Mouse (Mus musculus): Measurements from ENCODE around the gene Ccr2. TPM values are rescaled to one million over a fixed set of nuclear protein-coding genes. Genes with fewer than 3 reads are reported as not detected.
"Not testable (repeated sequence)": the region's sequence is repeated elsewhere in the genome, so short reads cannot be mapped to it uniquely, and the experiment has no call there.

The Ccr2 gene
- polyA plus RNA-seq, 1 experiment from 2014 or later, result 0.82 TPM

DNA sequence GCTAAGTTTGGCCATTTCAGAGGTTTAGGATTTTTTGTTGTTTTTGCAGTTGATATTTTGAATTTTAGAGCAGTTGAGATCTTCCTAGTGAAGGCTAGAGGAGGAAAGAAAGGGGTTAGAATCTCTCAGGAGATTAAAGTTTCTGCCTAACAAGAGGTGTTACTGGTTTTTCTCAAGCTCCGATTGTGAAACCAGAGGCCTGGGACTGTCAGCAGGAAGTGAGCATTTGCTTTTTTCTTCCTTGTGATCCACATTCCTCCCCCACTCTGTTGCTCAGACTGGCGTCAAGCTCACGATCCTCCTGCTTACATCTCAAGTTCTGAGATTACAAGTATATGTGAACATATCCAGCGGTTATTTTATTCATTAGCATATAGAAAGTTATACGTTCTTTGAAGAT lies 24.6 kb downstream of the Ccr2 start:
- Histone ChIP-seq H3K4me1 (no peaks in the 10 kb centered on the region), H3K4me2 (replicated peaks) (no peak overlapping the region), H3K36me3 (no peaks in the 10 kb centered on the region), H3K27ac (no peak overlapping the region), H3K9ac (no peak overlapping the region), H3K27me3 (no peaks in the 10 kb centered on the region), H3K9me3 (no peaks in the 10 kb centered on the region), H3K4me3 (no peak overlapping the region)
- WGBS, result 44% methylated on average over 5 of the region's 5 CpGs
- no peak for ATAC-seq (ENCODE audit: insufficient number of reproducible peaks, insufficient read depth, low FRiP score, low TSS enrichment)

DNA sequence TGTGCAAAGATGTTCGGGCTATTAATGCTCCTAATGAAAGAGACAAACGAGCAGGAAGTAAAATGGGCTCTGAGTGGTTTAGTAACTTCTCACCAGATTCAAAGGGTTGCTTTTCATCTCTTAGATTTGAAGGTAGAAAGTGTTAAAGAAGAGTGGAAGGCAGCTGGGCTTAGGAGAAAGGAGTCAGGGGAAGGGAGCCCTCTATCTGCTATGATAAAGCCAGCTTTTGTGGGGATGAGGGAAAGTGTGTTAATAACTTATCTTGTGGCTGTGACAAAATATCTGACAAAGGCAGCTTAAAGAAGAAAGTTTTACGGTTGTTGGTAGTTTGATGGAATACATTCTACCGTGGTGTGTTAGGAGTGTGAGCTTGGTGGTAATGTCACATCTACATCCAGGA lies 25.7 kb downstream of the Ccr2 start:
- Histone ChIP-seq H3K9ac (no peak overlapping the region), H3K27me3 (no peaks in the 10 kb centered on the region), H3K4me1 (no peaks in the 10 kb centered on the region), H3K4me3 (no peak overlapping the region), H3K4me2 (replicated peaks) (no peak overlapping the region), H3K9me3 (no peaks in the 10 kb centered on the region), H3K36me3 (no peaks in the 10 kb centered on the region), H3K27ac (no peak overlapping the region)
- WGBS, result 69% methylated on average over 4 of the region's 4 CpGs
- ATAC-seq (ENCODE audit: insufficient number of reproducible peaks, insufficient read depth, low FRiP score, low TSS enrichment), result no peak

DNA sequence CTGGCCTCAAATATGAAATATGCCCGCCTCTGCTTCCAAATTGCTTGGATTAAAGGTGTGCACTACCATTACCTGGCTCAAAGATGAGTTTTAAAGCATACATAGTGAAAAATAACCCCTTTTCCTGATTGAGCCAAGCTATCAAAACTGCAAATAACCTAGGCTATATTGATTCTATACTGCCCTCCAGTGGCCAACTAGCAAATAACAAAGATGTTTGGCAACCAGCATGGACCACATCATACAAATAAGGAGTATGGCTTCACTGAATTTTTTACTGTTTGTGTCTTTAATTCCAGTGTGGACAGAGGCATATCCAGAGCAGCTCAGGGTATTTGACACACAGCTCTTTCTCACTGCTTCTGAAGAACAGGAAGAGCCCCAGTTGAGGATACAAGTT lies 26.6 kb downstream of the Ccr2 start:
- H3K27ac ChIP-seq, result no peak overlapping the region
- no peak for ATAC-seq (ENCODE audit: insufficient number of reproducible peaks, insufficient read depth, low FRiP score, low TSS enrichment)
- no peak overlapping the region for H3K4me3 ChIP-seq
- H3K9me3 ChIP-seq, result no peaks in the 10 kb centered on the region
- no peaks in the 10 kb centered on the region for H3K4me1 ChIP-seq
- WGBS, result 0% methylated on average over 1 of the region's 1 CpGs
- H3K36me3 ChIP-seq, result no peaks in the 10 kb centered on the region
- no peaks in the 10 kb centered on the region for H3K27me3 ChIP-seq
- H3K9ac ChIP-seq, result no peak overlapping the region
- H3K4me2 ChIP-seq (replicated peaks), result no peak overlapping the region

DNA sequence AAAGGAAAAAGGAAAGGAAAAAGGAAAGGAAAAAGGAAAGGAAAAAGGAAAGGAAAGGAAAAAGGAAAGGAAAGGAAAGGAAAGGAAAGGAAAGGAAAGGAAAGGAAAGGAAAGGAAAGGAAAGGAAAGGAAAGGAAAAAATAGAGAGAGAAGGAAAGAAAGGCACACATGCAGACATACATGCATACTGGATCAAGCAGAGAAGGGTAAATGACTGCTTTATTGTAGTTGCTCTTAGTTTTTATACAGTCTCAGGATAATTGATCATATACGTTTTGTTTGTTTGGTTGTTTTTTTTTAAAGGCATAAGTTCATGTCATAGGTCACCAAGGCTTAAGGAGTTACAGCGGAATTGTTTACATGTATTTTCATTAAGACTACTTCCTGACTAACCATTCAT lies 31.1 kb downstream of the Ccr2 start:
- H3K4me3 ChIP-seq; H3K4me1 ChIP-seq; H3K4me2 ChIP-seq (replicated peaks); H3K27ac ChIP-seq; H3K9me3 ChIP-seq; H3K36me3 ChIP-seq; H3K27me3 ChIP-seq; ATAC-seq (ENCODE audit: insufficient number of reproducible peaks, insufficient read depth, low FRiP score, low TSS enrichment); H3K9ac ChIP-seq: not testable (repeated sequence)
- WGBS, result 69% methylated on average over 2 of the region's 2 CpGs

DNA sequence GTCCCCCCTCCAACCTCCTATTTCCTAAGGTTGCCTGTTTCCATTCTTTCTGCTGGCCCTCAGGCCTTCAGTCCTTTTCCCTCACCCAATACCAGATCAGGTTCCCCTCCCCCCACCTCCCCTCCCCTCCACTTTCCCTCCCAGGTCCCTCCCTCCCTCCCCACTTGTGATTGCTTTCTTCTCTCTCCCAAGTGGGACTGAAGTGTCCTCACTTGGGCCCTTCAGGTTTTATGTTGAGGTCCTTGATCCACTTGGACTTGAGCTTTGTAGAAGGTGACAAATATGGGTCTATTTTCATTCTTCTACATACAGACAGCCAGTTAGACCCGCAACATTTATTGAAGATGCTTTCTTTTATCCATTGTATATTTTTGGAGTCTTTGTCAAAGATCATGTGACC lies 33.2 kb downstream of the Ccr2 start:
- not testable (repeated sequence) for H3K27me3 ChIP-seq; H3K9me3 ChIP-seq; H3K36me3 ChIP-seq; ATAC-seq (ENCODE audit: insufficient number of reproducible peaks, insufficient read depth, low FRiP score, low TSS enrichment); H3K27ac ChIP-seq; H3K9ac ChIP-seq; H3K4me2 ChIP-seq (replicated peaks); H3K4me1 ChIP-seq; H3K4me3 ChIP-seq
- 86% methylated on average over 1 of the region's 1 CpGs for WGBS

DNA sequence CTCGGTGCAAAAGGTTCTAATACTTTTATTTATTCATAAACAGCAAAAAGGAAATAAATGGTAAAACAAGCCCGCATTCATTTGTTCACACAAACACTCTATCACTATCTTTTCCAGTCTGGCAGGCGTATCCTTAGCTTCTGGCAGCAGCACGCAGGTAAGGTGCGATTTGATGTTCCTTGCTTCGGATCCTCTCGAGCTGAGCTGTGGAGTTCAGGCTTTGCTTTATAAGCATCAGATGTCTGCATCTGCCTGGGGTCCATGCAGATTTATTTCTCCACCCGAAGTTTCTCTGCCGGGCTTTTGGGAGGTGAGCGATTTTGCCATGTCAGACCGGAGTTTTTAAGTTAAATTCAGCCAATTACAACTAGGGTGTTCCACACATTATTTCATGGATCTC lies 35.9 kb downstream of the Ccr2 start:
- no peak for ATAC-seq (ENCODE audit: insufficient number of reproducible peaks, insufficient read depth, low FRiP score, low TSS enrichment)
- no peaks in the 10 kb centered on the region for H3K4me1 ChIP-seq
- no peaks in the 10 kb centered on the region for H3K36me3 ChIP-seq
- no peak overlapping the region for H3K4me3 ChIP-seq
- no peaks in the 10 kb centered on the region for H3K27me3 ChIP-seq
- no peak overlapping the region for H3K4me2 ChIP-seq (replicated peaks)
- H3K9me3 ChIP-seq, result no peaks in the 10 kb centered on the region
- no peak overlapping the region for H3K27ac ChIP-seq
- 75% methylated on average over 11 of the region's 11 CpGs for WGBS
- H3K9ac ChIP-seq, result no peak overlapping the region

DNA sequence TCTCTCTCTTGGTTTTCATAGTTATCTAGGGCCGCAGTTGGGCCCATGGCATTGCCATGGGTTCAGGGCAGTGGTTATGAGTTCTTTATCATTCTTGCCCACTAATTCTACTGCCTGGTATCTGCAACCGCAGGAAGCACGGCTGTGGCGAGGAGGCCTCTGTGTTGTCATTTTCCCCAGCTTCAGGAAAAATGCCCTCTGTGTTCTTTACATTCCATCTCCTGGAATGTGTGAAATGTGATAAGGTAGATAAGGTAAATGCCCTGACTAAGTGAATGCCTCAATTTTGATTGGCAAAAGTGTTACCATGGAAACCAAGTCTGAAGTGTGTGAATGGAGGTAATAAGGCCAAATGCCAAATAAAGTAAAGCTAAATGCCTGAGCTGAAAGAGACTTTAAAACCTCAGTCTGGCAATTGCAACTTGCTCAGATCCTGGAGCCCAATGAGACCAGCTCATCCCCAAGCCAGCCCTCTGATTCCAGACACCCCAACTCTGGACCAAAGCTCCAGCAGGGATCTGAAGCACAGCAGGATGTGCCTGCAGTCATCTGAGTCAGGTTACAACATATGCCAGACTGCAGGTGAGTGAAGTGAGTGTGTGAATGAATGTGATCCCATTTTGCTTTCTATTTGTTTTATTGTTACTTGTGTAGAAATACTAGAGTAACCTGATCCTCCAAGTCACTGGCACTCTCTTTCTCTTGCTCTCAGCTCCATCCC lies 36.5 kb downstream of the Ccr2 start:
- no peak overlapping the region for H3K9ac ChIP-seq
- ATAC-seq (ENCODE audit: insufficient number of reproducible peaks, insufficient read depth, low FRiP score, low TSS enrichment), result no peak
- H3K4me1 ChIP-seq, result no peaks in the 10 kb centered on the region
- 52% methylated on average over 4 of the region's 4 CpGs for WGBS
- no peaks in the 10 kb centered on the region for H3K27me3 ChIP-seq
- no peak overlapping the region for H3K4me2 ChIP-seq (replicated peaks)
- no peaks in the 10 kb centered on the region for H3K36me3 ChIP-seq
- no peaks in the 10 kb centered on the region for H3K9me3 ChIP-seq
- H3K27ac ChIP-seq, result no peak overlapping the region
- no peak overlapping the region for H3K4me3 ChIP-seq

GRCm38 (mm10) chr9:124143678-124144077 lies 41.9 kb downstream of the Ccr2 start:
- no peak for ATAC-seq (ENCODE audit: insufficient number of reproducible peaks, insufficient read depth, low FRiP score, low TSS enrichment)
- Histone ChIP-seq H3K36me3 (no peaks in the 10 kb centered on the region), H3K27ac (no peak overlapping the region), H3K4me2 (replicated peaks) (no peak overlapping the region), H3K9me3 (no peaks in the 10 kb centered on the region), H3K27me3 (no peaks in the 10 kb centered on the region), H3K4me3 (no peak overlapping the region), H3K9ac (no peak overlapping the region), H3K4me1 (no peaks in the 10 kb centered on the region)
- 91% methylated on average over 1 of the region's 1 CpGs for WGBS

DNA sequence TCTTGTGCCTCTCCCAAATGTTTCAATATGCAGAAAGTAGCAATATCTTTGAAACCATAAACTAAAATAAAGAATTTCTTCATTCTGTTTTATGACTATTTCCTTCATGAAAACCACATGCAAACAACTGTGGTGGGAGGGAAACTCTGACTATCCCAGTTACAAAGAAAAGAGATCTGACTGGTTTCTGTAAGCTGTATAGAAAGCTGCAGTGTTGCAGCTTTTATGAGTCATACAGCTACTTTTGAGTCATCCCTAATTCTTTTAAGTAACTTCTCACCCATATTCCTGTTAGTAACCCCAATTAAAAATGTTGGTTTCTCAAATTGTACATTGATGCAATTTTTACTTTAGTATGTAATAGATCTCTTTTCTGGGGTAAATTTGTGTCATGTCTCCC lies 44.6 kb downstream of the Ccr2 start:
- Histone ChIP-seq H3K4me2 (replicated peaks) (no peak overlapping the region), H3K9me3 (no peaks in the 10 kb centered on the region), H3K36me3 (no peaks in the 10 kb centered on the region), H3K27ac (no peak overlapping the region), H3K9ac (no peak overlapping the region), H3K27me3 (no peaks in the 10 kb centered on the region), H3K4me3 (no peak overlapping the region), H3K4me1 (no peaks in the 10 kb centered on the region)
- no peak for ATAC-seq (ENCODE audit: insufficient number of reproducible peaks, insufficient read depth, low FRiP score, low TSS enrichment)

Other genes starting within 250 kb of the Ccr2 start
- gene Xcr1, start 239.9 kb upstream of the Ccr2 start, polyA plus RNA-seq (2016; fragmentation: Nextera tagmentation; extraction: Ambion mirVana), result not detected in 2 replicates
- 1.3 TPM in 2 replicates for gene Ccr1, start 133.3 kb upstream of the Ccr2 start, polyA plus RNA-seq (2016; fragmentation: Nextera tagmentation; extraction: Ambion mirVana)
- not detected in 2 replicates for gene Ccr1l1, start 123.5 kb upstream of the Ccr2 start, polyA plus RNA-seq (2016; fragmentation: Nextera tagmentation; extraction: Ambion mirVana)
- not detected in 2 replicates for gene Ccr3, start 80.0 kb upstream of the Ccr2 start, polyA plus RNA-seq (2016; fragmentation: Nextera tagmentation; extraction: Ambion mirVana)
- gene Ccr5, start 19.6 kb downstream of the Ccr2 start, polyA plus RNA-seq (2016; fragmentation: Nextera tagmentation; extraction: Ambion mirVana), result 0.33 and 0.55 TPM in 2 replicates
- gene 2010315B03Rik, start 210.7 kb downstream of the Ccr2 start, polyA plus RNA-seq (2016; fragmentation: Nextera tagmentation; extraction: Ambion mirVana), result 6.9 and 7.4 TPM in 2 replicates

Measured in embryonic facial prominence, embryonic 12.5 days (tissue).